Mouse (Mus musculus) forebrain, embryonic 11.5 days (tissue): ENCODE measurements around the gene St5. TPM values are rescaled to one million over a fixed set of nuclear protein-coding genes. Genes with fewer than 3 reads are reported as not detected.

Experiments used
- ATAC-seq: fragments of 200-750 bp; cut with Nextera tagmentation; replicated peaks from 2 replicates; pipeline ENCODE4 v1.8.0; 2017; ENCODE audit warnings: moderate TSS enrichment; ENCODE audit not compliant: low FRiP score
- DNase-seq: peaks from one replicate; pipeline ENCODE4 v3.0.0-alpha.2; 2017; ENCODE audit warnings: low spot score
- H3K27ac ChIP-seq: fragments of 300-500 bp; sonication (generic); 2 replicates; pipeline ENCODE4 v1.5.1; 2014; ENCODE audit warnings: low read depth, low read length
- H3K27me3 ChIP-seq: fragments of 300-500 bp; sonication (generic); 2 replicates; pipeline ENCODE4 v1.6.1; 2014; ENCODE audit warnings: mild to moderate bottlenecking, low read length, mixed read lengths; ENCODE audit not compliant: control insufficient read depth, insufficient read depth
- H3K36me3 ChIP-seq: fragments of 300-500 bp; sonication (generic); 2 replicates; pipeline ENCODE4 v1.6.1; 2014; ENCODE audit warnings: mild to moderate bottlenecking, low read length, moderate library complexity, mixed read lengths; ENCODE audit not compliant: control insufficient read depth, insufficient read depth
- H3K4me1 ChIP-seq: fragments of 300-500 bp; sonication (generic); replicated peaks from 2 replicates; pipeline ENCODE4 v1.6.1; 2014; ENCODE audit warnings: low read length, mixed read lengths; ENCODE audit not compliant: control insufficient read depth, insufficient read depth
- H3K4me2 ChIP-seq: fragments of 300-500 bp; sonication (generic); 2 replicates; pipeline ENCODE4 v1.6.1; 2014; ENCODE audit warnings: low read depth, mild to moderate bottlenecking, low read length, moderate library complexity, mixed read lengths; ENCODE audit not compliant: severe bottlenecking
- H3K4me3 ChIP-seq: fragments of 300-500 bp; sonication (generic); 2 replicates; pipeline ENCODE4 v1.5.1; 2014; ENCODE audit warnings: low read depth, low read length
- H3K9ac ChIP-seq: fragments of 300-500 bp; sonication (generic); 2 replicates; pipeline ENCODE4 v1.6.1; 2014; ENCODE audit warnings: low read length
- H3K9me3 ChIP-seq: fragments of 300-500 bp; sonication (generic); 2 replicates; pipeline ENCODE4 v1.6.1; 2016; ENCODE audit warnings: low read length, mixed read lengths; ENCODE audit not compliant: control insufficient read depth
- WGBS: fragments of 180-500 bp; shearing (Covaris S2); extraction: QIAGEN DNeasy Blood & Tissue Kit; methylation state at CpG from one replicate; pipeline ENCODE4 v1.1.7; 2014; 5-methylcytosine and 5-hydroxymethylcytosine counted together
- microRNA-seq: library from miRNA; unstranded; fragments of <30 nt; microRNA quantifications from one replicate; pipeline ENCODE4, GENCODE M21; 2016; ENCODE audit not compliant: insufficient number of aligned reads
- polyA plus RNA-seq: library from polyadenylated mRNA; unstranded; fragments of >200 nt; fragmentation: Nextera tagmentation; extraction: Ambion mirVana; gene quantifications from 2 replicates; pipeline ENCODE4 v1.2.1, GENCODE M21; 2014

Gene St5
- polyA plus RNA-seq, 1 experiment from 2014 or later = 32.8 TPM

- Histone ChIP-seq H3K9me3 (no peaks in the 10 kb centered on the region), H3K4me1 (no peaks in the 10 kb centered on the region), H3K36me3 (no peaks in the 10 kb centered on the region), H3K27me3 (no peaks in the 10 kb centered on the region), H3K27ac (no peak overlapping the region), H3K4me3 (no peak overlapping the region), H3K4me2 (no peak overlapping the region), H3K9ac (no peak overlapping the region)
- 84% methylated on average over 3 of the region's 3 CpGs for WGBS
- DNase-seq (no peak), ATAC-seq (no peak)
These were observed 225.5 kb downstream of the St5 start for GRCm38 (mm10) chr7:109477926-109478325.

Small RNA genes lying within 50 kb of the gene (microRNA-seq; reads per million reads assigned to microRNA genes)
- gene Gm47284 = not detected

Other genes starting within 250 kb of the St5 start
- gene Trim66, start 195.5 kb downstream of the St5 start, polyA plus RNA-seq = 0.37 and 0.67 TPM in 2 replicates
- gene Rpl27a, start 184.5 kb downstream of the St5 start, polyA plus RNA-seq = 103 and 119 TPM in 2 replicates
- 18.3 and 19.6 TPM in 2 replicates for gene Akip1, start 85 bp upstream of the St5 start, polyA plus RNA-seq
- not detected in 2 replicates for gene BC051019, start 20.2 kb upstream of the St5 start, polyA plus RNA-seq
- gene Ascl3, start 28.1 kb upstream of the St5 start, polyA plus RNA-seq = 0.28 TPM in 1 of 2 replicates, not detected in the other
- 45.7 and 47.1 TPM in 2 replicates for gene Tmem9b, start 49.3 kb upstream of the St5 start, polyA plus RNA-seq
- gene Nrip3, start 78.4 kb upstream of the St5 start, polyA plus RNA-seq = 0.83 and 0.87 TPM in 2 replicates
- gene Scube2, start 162.1 kb upstream of the St5 start, polyA plus RNA-seq = 2.3 and 2.5 TPM in 2 replicates